Mouse (Mus musculus): Measurements from ENCODE around the gene Uqcr11.

GRCm38 (mm10) chr10:80407924-80408323 is 1.3 kb upstream of the Uqcr11 start:
- no peak for TF ChIP-seq GATA1 (IDR thresholded peaks at IDR 0.05; ENCODE audit: low read length)
- TF ChIP-seq TAL1 (IDR thresholded peaks at IDR 0.05; ENCODE audit: low read length), result no peak

Measured in erythroblast, embryonic 14.5 days (primary cell).